Mouse (Mus musculus): Measurements from ENCODE around the gene Usp4.
A peak's percentile ranks its signal among the peaks of the same experiment; 100 is the strongest.
"Not testable (repeated sequence)": the region's sequence is repeated elsewhere in the genome, so short reads cannot be mapped to it uniquely, and the experiment has no call there.

The Usp4 gene

DNA sequence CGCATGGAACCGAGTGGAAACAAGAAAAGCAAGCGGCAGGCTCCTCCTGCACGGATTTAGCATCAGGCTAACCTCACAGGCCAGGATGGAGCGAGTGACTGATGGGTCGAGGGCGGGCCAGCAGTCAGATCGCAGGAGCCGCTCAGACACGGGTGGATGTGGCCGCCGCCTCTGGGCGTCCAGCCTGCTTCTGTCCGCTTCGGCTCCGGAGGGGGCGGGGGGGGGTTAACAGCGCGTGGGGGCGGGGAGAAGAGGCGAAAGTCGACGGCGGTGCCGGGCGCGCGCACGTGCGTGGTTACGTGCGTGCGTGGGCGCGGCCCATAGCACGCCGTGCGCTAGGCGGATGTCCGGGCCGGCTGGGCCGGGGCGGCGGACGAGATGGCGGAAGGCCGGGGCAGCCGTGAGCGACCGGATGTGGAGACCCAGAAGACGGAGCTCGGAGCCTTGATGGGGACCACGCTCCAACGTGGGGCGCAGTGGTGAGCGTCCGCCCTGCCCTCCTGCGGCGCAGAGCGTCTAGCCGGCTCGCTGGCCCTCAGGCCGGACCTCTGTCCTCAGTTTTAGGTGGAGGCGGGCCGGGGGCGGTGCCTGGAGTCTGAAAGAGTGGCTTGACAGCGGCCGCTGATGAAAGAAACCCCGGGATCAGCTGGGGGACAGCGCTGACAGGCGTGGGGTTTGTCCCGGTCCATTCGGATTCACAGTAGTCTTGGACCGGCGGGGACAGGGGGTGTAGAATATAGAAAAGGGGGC lies at the start of gene Usp4:
TSS of gene Usp4 (plus strand) at position 314 of the 750 bp plus-strand sequence.
- peak; percentile 62 for DNase-seq (ENCODE audit: low read depth)

DNA sequence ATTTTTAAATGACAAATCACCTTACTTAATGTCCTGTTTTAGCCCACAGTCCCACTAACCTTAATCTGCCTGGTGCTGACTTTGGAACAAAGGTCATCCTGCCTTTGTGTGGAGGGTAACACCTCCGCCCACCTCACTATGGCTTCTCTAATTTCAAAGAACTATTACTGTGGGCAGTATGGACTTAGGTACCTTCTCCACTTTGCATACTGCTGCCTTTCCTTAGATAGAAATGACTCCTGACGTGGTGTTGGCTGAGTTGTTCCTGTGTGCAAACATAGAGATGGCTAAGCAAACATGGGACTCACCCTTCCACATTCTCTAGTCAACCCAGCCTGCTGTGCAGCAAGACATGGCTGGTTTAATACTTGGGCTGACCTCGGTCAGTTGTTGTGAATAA lies 45.8 kb upstream of the Usp4 start:
- no peak for DNase-seq (ENCODE audit: low read depth)

DNA sequence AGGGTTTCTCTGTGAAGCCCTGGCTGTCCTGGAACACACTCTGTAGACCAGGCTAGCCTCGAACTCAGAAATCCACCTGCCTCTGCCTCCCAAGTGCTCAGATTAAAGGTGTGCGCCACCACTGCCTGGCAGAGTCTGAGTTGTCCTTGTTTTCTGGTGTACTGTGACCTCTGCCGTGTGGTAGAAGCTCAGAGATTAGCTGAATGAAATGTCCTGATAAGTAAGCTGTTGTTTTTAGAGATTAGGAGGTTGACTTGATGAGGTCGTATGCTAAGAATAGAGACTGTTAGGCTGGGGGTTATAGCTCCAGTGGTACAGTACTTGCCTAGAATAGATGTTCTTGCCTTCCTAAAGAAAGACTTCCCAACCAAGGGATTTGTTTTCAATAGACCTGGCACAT lies 42.9 kb upstream of the Usp4 start:
- DNase-seq (ENCODE audit: low read depth): no peak

DNA sequence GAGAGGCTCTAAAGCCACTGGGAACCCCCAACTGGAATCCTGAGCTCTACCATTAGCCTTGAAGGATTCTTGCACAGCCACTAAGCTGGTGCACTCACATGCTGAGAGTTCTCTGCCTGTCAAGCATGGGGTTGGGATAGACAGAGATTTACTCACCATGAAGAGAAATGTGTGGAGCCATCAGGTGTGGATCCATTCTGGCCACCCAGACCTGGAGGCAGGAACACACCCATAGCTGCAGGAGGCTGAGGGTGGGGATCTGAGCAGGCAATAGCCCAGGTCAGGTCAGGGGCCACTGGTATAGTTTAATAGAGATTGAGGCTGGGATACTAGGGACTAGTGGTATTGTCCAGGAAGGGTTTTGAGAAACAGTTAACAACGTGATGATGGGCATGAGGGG lies 42.5 kb upstream of the Usp4 start:
- DNase-seq (ENCODE audit: low read depth): no peak

DNA sequence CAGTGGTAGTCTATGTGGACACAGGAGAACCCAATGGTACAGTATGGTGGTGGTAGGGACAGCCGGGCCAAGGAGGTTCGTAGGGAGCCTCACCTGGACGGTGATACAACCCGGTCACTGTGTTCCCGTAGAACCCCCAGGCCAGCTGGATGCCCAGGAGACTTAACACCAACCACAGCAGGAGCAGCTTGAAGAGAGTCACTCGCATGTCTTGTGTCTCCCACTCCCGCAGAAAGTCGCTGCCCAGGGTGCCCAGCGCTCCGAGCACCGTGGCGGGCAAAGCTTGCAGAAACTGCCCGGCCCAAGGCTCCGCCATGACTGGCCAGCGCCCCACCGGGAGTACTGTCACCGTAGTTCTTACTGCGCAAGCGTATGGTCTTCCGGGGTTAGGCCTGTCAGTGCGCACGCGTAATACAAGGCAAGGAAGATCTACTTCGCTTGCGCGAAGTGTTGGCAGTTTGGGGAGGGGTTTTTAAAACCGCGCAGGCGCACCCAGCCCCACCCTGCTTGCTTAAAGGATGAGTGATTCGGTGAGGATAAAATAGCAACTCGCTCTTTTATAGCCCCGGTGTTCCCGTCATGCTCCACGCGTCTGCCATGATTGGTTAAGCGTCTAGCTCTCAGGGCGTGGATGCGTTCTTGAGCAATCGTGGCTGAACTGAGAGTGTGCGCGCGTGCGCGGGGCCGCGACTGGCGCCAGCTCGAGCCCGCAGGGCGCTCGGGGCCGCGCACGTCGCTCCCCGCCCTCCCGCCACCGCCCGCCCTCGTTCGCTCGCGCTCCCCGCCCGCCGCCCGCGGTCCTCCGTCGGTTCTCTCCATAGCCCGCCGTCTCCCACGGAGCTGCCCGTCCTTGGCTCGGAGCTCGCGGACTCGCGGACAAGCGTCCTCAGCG lies 41.8 kb upstream of the Usp4 start, which contains the start of the genes Rhoa and Tcta:
TSS of gene Rhoa (plus strand) at position 501 of the 892 bp plus-strand sequence.
TSS of gene Tcta (minus strand) at position 532 of the 892 bp plus-strand sequence.
- DNase-seq (ENCODE audit: low read depth): peak; percentile 99

DNA sequence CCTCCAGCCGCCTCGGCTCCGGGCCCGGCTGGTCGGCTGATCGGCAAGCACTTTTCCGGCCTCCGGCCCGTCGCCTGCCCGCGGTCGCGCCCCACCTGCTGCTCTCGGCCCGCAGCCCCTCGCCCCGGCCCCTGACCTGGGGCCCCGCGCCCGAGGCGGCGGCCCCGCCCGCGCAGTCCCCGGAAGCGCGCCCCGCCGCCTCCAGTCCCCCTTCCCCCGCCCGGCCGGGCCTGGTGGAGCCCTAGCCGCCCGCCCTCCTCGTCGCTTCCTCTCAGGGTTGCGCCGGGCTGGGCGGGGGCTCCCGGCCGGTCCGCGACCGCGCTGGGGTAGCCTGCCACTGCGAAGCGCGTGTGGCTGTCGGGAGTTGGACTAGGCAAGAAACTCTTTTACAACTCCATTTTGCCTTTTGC lies 41.1 kb upstream of the Usp4 start:
- DNase-seq (ENCODE audit: low read depth): peak; percentile 74

DNA sequence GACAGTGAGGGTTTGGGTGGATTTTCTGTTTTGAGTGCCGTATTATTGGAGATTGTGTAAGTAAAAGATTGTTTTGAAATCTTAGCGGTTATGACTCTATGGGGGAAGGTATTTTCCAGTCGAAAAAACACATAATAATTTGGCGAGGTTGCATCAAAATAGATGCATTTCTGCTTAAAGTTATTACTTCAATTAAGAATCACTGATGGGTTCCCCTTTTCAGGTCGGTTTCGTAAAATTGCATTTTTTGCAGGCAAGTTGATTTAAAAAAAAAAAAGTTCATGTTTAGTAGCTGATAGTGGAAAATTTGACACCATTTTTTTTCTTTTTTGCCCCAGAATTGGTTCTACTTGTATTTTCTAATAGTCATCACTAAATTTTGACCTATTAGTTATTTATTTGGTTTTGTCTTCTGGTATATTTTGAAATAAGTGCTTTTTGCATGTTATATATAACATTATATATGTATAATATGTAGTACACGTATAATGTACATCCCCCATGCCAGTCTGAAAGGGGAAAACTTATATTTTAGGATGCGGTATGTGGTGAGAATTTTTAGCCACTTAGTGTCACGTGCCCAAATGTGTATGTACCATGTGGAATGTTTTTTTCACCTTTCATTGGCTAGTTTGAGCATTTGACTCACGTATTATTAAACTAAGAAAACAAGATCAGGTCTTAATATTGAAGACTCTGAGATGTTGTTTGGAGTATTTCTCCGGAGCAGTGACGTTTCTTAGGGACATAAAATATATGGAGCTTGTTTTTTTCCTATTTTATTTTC lies 40.4 kb upstream of the Usp4 start:
- no peak for DNase-seq (ENCODE audit: low read depth)

DNA sequence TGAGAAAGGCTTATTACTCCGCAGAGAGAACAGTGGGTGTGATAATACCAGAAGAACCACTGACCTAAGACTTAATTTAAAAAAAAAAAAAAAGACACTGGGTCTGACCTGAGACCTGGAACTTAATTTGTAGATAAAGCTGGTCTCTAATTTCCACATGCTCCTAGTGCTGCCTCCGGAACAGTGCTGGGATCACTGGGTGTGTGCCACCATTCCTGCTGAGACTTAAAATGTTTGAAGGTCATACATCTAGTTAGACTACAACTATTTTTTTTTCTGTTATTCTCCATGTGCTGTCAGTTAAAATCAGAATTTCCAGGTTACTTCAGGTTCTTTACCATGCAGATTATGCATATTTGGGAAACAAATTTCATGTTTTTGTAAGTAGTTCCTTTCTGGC lies 39.5 kb upstream of the Usp4 start:
- no peak for DNase-seq (ENCODE audit: low read depth)

DNA sequence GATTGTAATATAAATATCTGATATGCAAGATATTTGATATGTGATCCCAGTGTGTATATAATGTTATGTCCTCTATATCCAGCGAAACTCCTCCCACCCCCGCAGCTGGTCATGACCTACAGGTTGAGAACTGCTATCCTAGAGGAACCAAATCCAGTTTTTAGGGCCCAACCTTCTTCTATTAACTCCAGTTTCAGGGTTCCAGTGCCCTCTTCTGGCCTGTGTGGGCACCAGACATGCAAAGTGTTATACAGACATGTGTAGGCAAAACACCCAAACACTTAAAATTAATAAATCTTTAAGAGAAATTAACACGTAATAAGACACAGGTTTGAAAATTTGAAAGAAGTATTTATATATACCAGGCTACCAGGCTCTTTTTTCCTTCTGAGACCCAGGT lies 30.1 kb upstream of the Usp4 start:
- no peak for DNase-seq (ENCODE audit: low read depth)

DNA sequence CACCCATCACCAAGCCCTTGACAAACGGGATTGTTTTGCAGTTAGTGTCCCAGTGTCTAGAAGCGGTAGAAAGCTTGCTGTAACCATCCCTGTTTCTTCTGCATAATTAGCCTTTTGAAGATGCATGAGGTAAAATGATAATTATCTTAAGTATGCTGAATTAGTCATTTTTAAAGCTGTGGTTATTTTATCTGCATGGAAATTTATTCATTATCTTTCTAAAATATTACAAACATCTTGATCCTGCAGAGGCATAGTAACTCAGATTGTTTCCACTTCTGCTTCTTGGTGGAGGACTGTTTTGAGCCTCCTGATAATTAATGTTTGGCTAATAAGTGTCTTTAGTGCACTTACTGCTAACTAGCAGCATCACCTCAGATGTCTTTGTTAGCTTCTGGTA lies 29.2 kb upstream of the Usp4 start:
- DNase-seq (ENCODE audit: low read depth): no peak

DNA sequence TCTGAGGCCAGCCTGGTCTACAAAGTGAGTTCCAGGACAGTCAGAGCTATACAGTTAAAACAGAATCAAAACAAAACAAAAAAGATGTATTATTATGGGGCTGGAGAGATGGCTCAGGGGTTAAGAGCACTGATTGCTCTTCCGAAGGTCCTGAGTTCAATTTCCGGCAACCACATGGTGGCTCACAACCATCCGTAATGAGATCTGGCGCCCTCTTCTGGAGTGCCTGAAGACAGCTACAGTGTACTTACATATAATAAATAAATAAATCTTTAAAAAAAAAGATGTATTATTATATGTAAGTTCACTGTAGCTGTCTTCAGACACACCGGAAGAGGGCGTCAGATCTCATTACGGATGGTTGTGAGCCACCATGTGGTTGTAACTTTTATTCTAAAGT lies 25.6 kb upstream of the Usp4 start:
- not testable (repeated sequence) for DNase-seq (ENCODE audit: low read depth)

DNA sequence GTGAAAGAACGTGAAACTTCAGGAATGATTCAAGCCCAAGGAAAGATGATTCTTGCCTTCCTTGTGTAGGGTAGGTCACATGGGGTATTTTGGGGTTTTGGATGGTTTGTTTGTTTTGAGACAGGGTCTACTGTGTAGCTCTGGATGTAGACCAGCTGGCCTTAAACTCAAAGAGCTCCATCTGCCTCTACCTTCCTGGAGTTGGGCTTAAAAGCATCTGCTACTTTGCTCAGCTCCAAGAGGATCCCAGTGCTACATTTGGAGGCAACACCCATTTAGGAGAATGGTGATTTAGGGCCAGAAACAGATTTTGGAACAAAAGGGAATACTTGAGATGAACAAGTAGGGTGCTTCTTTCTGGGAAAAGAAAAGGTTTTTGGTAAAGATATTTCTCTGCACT lies 22.9 kb upstream of the Usp4 start:
- DNase-seq (ENCODE audit: low read depth): no peak

DNA sequence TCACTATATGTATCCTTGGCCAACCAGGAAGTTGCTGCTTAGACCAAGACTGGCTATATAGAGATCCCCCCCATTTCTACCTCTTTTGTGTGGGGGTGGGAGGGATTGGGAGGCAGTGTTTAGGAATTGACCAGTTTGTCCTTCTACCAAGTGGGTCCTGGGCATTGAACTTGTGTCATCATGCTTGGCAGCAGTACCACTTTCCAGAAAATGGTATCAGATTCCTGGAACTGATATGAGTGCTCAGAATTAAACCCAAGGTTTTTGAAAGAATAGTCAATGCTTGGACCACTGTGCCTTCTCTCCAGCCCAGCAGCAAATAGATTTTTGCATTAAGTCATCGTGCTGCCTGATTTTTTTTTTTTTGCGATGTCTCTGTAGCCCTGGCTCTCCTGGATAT lies 21.8 kb upstream of the Usp4 start:
- no peak for DNase-seq (ENCODE audit: low read depth)

DNA sequence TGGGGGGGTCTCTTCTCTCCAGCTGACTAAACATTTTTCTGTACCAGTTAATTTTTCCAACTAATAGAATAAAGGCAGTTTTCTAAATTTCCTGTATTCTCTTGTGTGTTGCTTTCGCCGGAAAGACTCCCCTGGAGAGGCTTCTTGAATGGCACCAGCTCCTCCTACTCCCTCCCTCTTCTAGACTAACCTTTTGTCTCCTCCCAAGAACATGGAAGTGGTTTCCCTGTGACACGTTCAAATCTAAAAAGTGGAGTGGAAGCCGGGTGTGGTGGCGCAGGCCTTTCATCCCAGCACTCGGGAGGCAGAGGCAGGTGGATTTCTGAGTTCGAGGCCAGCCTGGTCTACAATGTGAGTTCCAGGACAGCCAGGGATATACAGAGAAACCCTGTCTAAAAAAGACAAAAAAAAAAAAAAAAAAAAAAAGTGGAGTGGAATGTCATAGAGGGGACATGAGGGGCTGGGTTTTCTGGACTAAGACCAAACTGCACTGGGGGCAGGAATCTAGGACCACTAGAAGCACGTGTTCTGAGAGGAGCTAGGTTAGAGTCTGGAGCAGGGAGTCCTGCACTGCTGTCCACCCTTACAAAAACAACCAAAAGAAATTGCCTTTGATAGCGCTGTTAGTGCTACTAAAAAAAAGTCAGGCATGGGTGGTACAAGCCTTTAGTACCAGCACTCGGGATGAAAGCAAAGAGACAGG lies 9.7 kb upstream of the Usp4 start:
- no peak for DNase-seq (ENCODE audit: low read depth)

DNA sequence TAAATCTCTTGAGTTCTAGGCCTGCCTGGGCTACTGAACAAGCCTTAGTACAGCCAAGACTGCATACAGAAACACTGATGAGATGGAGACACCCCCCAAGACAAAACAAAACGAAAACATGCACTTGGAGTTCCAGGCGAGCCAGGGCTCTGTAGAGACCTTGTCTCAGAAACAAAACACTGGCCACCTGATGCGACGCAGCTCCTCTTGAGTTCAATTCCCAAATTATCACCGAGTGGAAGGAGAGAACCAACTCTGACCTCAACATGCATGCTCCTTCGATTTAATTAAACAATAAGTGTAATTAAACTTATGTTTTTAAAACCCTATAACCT lies 9.1 kb upstream of the Usp4 start:
- DNase-seq (ENCODE audit: low read depth): no peak

DNA sequence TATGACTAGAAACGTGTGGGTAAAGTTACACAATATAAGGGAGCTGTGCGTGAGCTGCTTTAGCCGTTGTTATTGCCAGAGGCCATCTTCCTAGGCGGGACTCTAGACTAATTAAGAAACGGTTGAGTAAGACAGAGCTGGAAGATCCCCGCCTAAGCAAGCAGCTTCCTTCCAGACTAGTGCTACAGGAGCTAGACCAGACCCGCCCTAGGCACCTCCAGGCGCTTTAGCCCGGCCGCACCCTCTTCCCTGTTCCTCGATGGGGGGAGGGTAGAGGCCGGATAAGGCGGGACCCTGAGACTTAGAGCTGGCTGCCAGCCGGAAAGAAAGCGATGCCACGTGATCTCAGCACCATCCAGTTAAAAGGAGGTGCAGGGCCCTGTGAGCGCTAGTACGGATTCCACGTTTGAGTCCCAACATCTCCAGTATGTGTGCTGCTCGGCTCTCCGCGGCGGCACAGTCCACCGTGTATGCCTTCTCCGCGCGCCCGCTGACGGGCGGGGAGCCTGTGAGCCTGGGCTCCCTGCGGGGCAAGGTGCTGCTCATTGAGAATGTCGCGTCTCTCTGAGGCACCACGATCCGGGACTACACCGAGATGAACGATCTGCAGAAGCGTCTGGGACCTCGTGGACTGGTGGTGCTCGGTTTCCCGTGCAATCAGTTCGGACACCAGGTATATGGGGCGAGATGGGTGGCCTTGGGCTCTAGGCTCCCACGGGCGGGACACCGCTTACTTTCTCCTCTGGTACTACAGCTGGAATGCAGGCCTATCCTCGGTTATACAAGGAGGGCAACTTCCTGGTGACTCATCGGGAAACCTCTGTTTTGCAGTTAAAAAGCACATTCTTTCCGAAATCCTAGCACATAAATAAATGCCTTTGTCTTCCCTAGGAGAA lies 8.5 kb upstream of the Usp4 start, which contains the start of gene Gpx1:
TSS of gene Gpx1 (plus strand) at position 18 of the 896 bp plus-strand sequence.
- DNase-seq (ENCODE audit: low read depth): peak; percentile 98

DNA sequence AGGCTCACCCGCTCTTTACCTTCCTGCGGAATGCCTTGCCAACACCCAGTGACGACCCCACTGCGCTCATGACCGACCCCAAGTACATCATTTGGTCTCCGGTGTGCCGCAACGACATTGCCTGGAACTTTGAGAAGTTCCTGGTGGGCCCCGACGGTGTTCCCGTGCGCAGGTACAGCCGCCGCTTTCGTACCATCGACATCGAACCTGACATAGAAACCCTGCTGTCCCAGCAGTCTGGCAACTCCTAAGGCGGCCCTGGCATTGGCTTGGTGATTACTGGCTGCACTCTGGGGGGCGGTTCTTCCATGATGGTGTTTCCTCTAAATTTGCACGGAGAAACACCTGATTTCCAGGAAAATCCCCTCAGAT lies 7.8 kb upstream of the Usp4 start:
- no peak for DNase-seq (ENCODE audit: low read depth)

DNA sequence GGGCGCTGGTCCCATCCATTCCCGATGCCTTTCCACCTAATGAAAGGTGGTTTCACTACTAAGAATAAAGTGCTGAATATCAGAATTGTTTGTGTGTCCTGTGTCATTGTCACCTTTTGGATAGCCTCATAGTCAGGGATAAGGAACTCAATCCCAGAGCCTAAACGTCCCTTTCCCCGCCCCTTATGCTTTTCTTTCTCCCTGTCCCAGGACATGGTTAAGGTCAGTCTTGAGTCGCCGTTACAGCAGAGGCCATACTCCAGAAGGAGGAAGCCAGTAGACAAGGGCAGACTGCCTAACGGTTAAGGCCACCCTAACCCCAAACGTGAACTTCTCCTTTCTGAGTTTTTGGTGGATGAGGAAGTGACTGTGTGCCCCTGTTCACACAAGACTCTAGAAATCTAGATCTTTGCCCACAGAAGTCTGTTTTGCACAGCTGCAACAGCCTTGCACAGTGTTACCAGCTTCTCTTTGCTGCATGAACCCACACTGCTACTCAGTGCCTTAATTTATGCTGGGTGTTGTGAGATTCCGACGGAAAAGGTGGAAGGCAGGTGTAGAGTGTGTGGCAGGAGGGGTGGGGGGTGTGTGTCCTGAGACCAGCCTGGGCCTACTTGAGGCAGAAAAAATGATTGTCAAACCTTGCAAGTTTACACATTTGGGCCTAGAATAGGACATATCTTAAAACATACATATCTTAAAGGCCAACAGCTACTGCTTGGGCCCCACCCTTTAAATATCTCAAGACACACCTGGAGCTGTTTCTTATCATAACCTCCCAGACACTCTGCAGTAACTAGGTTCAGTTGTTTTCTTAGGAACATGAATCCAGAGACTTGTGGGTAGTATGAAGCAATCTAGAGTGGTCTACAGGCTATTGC lies 7.2 kb upstream of the Usp4 start:
- DNase-seq (ENCODE audit: low read depth): peak; percentile 73

DNA sequence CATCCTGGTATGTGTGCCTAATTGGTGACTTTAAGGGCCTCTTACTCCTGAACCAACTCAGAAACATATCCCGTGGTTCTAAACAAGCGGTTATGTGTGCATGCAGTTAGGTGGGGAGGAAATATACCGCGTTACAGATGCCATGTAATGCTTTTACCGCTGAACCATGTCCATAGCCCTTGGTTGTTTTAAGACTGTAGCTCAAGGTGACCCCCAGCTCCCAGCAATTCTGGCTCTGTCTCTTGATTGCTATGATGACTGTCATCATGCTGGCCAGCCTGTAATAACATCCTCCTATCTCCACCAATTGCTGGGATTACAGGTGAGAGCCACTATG lies 6.5 kb upstream of the Usp4 start:
- DNase-seq (ENCODE audit: low read depth): no peak

DNA sequence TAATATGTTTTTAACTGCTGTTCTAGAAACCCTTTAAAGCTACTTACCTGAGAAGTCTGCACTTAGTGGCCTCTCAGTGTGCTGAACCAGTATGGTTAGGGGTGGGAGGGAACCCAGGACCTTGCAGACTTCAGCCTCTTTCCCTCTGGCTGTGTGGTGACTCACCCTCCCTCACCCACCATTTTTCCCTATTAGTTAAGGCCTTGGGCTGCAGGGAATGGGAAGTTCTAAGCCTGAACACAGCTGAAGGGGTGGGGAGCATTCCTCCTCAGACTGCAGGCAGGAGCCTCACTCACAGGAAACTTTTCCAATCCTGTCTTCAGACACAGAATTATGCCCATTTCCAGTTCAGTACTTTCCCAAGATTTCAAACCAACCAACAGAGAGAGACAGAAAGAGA lies 5.9 kb upstream of the Usp4 start:
- DNase-seq (ENCODE audit: low read depth): no peak

Measured in c-Kit-positive CD71-negative TER-119-negative erythroid progenitor cells, embryonic 14.5 days (primary cell).